Mouse (Mus musculus) embryonic facial prominence, embryonic 10.5 days (tissue): ENCODE results near the gene Gm49320. TPM values are rescaled to one million over a fixed set of nuclear protein-coding genes. Genes with fewer than 3 reads are reported as not detected.

Experiments used
- DNase-seq: peaks from one replicate; pipeline ENCODE4 v3.0.0-alpha.2; 2017; ENCODE audit warnings: low spot score
- H3K27ac ChIP-seq: fragments of 300-500 bp; sonication (generic); replicated peaks from 2 replicates; pipeline ENCODE4 v1.5.1; 2016; ENCODE audit warnings: mild to moderate bottlenecking
- H3K27me3 ChIP-seq: fragments of 300-500 bp; sonication (generic); replicated peaks from 2 replicates; pipeline ENCODE4 v1.6.1; 2016; ENCODE audit warnings: low read depth, mild to moderate bottlenecking; ENCODE audit not compliant: poor library complexity, severe bottlenecking
- H3K36me3 ChIP-seq: fragments of 300-500 bp; sonication (generic); replicated peaks from 2 replicates; pipeline ENCODE4 v1.6.1; 2016; ENCODE audit warnings: mild to moderate bottlenecking, moderate library complexity
- H3K4me1 ChIP-seq: fragments of 300-500 bp; sonication (generic); 2 replicates; pipeline ENCODE4 v1.6.1; 2016
- H3K4me3 ChIP-seq: fragments of 300-500 bp; sonication (generic); 2 replicates; pipeline ENCODE4 v1.5.1; 2016; ENCODE audit warnings: mild to moderate bottlenecking, moderate library complexity
- H3K9me3 ChIP-seq: fragments of 300-500 bp; sonication (generic); 2 replicates; pipeline ENCODE4 v1.6.1; 2016; ENCODE audit warnings: mild to moderate bottlenecking
- WGBS: fragments of 180-500 bp; shearing (Covaris S2); methylation state at CpG from one replicate; pipeline ENCODE4 v1.1.7; 2016; 5-methylcytosine and 5-hydroxymethylcytosine counted together
- polyA plus RNA-seq: library from polyadenylated mRNA; unstranded; fragments of >200 nt; fragmentation: Nextera tagmentation; extraction: Ambion mirVana; gene quantifications from 2 replicates; pipeline ENCODE4 v1.2.1, GENCODE M21; 2016

The Gm49320 gene
- polyA plus RNA-seq, 1 experiment from 2014 or later = 0.85 TPM

- Histone ChIP-seq H3K4me3 (peak overlapping the region; percentile 58), H3K27ac (peak overlapping the region; percentile 70), H3K4me1 (peaks cover 47% of the 10 kb centered on the region), H3K36me3 (peaks cover 20% of the 10 kb centered on the region), H3K9me3 (peaks cover 6% of the 10 kb centered on the region), H3K27me3 (peaks cover 95% of the 10 kb centered on the region)
- WGBS = 2% methylated on average over 18 of the region's 18 CpGs
- DNase-seq = peak; percentile 74
Measured at GRCm38 (mm10) chr8:4213210-4214005, 25.3 kb upstream of the Gm49320 start.

DNA sequence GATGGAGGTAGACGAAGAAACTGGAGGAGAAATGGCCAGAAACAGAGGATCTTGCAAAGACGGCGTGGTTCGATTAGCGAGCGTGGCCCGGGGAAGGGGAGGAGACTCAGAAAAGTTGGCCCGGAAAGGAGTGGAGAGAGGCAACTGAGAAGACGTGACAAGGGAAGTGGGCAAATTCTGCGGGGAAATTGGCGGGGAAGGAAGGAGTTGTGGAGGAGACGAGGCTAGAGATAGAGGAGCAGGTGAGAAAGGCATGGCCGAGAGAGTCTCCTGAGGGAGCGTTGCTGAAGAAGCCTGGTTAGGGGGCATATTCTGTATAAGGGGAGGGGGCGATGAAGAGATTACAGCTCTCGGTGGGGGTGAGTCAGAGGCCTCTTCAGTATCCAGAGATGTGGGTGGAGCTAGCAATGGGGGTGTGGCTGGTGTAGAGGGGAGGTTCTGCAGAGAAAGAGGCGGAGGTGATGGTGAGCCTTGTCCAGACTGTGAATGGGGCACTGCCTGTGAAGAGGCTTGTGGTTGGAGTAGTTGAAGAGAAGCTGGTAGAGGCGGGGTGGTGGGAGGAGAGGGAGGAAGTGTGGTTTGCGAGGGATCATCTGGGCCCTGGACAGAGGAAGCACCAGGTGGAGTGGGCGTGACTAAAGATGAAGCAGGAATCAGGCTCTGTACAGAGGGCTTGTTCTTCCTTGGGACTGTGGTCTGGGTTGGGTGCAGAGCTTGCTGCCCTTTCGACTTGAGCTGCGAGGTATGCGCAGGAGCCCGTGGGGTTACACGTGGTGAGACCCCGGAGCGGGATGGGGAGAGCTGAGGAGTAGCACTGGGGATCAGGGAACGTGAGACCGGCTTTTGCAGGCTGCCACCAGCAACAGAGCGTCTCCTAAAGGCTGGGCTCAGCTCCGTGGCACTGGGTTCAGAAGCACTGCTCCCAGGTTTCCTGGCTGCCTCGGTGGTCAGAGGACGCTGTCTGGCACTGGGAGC is 24.4 kb upstream of the Gm49320 start:
- Histone ChIP-seq H3K4me3 (peak overlapping the region; percentile 58), H3K9me3 (peaks cover 4% of the 10 kb centered on the region), H3K27ac (peak overlapping the region; percentile 70), H3K4me1 (peaks cover 47% of the 10 kb centered on the region), H3K36me3 (peaks cover 16% of the 10 kb centered on the region), H3K27me3 (peaks cover 93% of the 10 kb centered on the region)
- peak; percentile 51 for DNase-seq
- WGBS = 9% methylated on average over 33 of the region's 33 CpGs

DNA sequence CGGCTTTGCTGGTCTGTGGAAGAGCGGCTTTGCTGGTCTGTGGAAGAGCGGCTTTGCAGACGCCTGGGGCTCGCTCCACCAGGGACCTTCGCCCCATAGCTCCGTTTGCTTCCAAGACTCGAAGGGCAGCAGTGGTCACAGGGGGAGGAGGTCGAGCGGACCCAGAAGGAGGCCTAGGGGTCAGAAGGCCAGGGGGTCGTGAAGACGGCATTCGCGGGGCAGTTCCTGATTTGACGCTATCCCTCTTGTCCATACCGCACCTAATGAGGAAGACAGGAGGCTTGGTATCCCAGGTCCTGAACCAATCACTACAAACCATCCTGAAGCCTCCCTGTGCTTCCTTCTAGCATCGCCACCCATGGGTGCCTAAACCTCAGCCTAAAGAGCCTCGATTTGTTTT is 22.4 kb upstream of the Gm49320 start:
- no peaks in the 10 kb centered on the region for H3K36me3 ChIP-seq
- H3K4me3 ChIP-seq = peak overlapping the region; percentile 68
- H3K27me3 ChIP-seq = peaks cover 75% of the 10 kb centered on the region
- DNase-seq = no peak
- 3% methylated on average over 18 of the region's 18 CpGs for whole genome bisulfite sequencing
- peak overlapping the region; percentile 87 for H3K27ac ChIP-seq
- H3K4me1 ChIP-seq = peaks cover 47% of the 10 kb centered on the region
- H3K9me3 ChIP-seq = no peaks in the 10 kb centered on the region

GRCm38 (mm10) chr8:4216791-4217621 is 21.7 kb upstream of the Gm49320 start, which contains the start of gene Prr36:
Gene Prr36, minus strand, starts transcription at chr8:4217459.
- WGBS = 1% methylated on average over 44 of the region's 44 CpGs

DNA sequence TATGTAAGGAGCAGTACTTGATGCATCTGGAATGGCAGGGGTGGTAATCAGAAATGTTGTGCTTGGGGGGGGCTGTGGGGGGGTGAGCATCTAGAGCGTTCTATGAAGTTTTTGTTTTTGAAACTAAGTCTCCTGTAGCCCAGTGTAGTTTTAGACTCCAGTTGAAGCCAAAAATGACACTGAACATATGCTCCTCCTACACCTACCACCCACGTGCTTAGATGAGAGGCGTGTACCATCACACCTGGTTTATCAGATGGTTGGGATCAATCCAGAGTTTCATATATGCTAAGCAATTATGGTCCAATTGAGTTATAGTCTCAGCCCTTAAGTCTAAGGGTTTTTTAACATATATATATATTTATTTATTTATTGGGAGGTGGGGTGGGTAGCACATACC is 19.0 kb upstream of the Gm49320 start:
- H3K9me3 ChIP-seq = no peaks in the 10 kb centered on the region
- H3K27ac ChIP-seq = no peak overlapping the region
- H3K4me3 ChIP-seq = no peak overlapping the region
- peaks cover 53% of the 10 kb centered on the region for H3K27me3 ChIP-seq
- H3K36me3 ChIP-seq = no peaks in the 10 kb centered on the region
- WGBS = 86% methylated on average over 3 of the region's 3 CpGs
- no peak for DNase-seq
- peaks cover 26% of the 10 kb centered on the region for H3K4me1 ChIP-seq

More at GRCm38 (mm10) chr8:4216791-4217621, 21.7 kb upstream of the Gm49320 start, which contains the start of gene Prr36:
- no peaks in the 10 kb centered on the region for H3K9me3 ChIP-seq
- peak within 1 kb of the TSS; percentile 87 for H3K27ac ChIP-seq
- H3K4me1 ChIP-seq = peaks cover 47% of the 10 kb centered on the region
- DNase-seq = peak; percentile 74
- H3K36me3 ChIP-seq = no peaks in the 10 kb centered on the region
- peak within 1 kb of the TSS; percentile 68 for H3K4me3 ChIP-seq
- H3K27me3 ChIP-seq = peaks cover 68% of the 10 kb centered on the region

DNA sequence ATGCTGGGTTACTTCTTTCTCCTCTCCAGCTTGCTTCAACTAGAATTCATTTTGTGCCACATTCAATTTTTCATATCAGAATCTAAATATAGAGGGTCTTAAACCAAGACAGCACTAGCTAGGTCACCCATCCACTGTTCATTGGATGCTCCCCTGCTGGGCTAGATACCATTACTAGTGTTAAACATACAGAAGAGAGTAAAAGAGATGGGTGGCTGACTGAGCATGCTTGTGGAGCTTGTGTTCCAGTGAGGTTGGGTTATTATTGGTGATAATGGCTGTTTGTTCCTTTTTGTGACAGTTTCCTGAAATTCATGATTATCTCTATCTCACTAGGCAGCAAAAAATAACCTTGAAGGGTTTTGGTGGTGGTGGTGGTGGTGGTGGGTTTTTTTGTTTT is 16.6 kb upstream of the Gm49320 start:
- no peaks in the 10 kb centered on the region for H3K36me3 ChIP-seq
- no peak overlapping the region for H3K4me3 ChIP-seq
- H3K27me3 ChIP-seq = peaks cover 51% of the 10 kb centered on the region
- no peak for DNase-seq
- no peaks in the 10 kb centered on the region for H3K9me3 ChIP-seq
- H3K4me1 ChIP-seq = peaks cover 11% of the 10 kb centered on the region
- no peak overlapping the region for H3K27ac ChIP-seq

DNA sequence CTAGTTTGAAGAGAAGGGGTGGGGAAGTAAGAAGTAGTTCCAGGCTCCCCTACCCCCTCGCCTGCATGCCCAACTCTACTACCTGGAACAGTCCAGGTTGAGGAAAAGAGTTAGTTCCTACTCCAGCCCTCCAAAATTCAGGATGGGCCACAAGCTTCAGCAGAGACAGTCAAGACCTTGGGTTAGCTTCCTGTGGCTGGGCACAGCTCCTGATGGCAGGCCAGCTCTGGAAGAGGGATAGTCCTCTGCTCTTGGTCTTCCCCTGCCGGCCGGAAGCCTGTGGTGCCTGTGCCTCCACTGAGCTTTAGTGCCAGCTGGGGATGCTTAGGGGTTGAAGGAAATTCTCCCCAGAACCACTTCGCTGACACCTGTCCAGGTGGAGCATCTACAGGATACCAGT is 12.3 kb upstream of the Gm49320 start:
- DNase-seq = no peak
- H3K4me3 ChIP-seq = peak overlapping the region; percentile 49
- H3K36me3 ChIP-seq = no peaks in the 10 kb centered on the region
- peaks cover 59% of the 10 kb centered on the region for H3K27me3 ChIP-seq
- peaks cover 6% of the 10 kb centered on the region for H3K4me1 ChIP-seq
- H3K27ac ChIP-seq = no peak overlapping the region
- no peaks in the 10 kb centered on the region for H3K9me3 ChIP-seq
- 17% methylated on average over 4 of the region's 4 CpGs for WGBS

DNA sequence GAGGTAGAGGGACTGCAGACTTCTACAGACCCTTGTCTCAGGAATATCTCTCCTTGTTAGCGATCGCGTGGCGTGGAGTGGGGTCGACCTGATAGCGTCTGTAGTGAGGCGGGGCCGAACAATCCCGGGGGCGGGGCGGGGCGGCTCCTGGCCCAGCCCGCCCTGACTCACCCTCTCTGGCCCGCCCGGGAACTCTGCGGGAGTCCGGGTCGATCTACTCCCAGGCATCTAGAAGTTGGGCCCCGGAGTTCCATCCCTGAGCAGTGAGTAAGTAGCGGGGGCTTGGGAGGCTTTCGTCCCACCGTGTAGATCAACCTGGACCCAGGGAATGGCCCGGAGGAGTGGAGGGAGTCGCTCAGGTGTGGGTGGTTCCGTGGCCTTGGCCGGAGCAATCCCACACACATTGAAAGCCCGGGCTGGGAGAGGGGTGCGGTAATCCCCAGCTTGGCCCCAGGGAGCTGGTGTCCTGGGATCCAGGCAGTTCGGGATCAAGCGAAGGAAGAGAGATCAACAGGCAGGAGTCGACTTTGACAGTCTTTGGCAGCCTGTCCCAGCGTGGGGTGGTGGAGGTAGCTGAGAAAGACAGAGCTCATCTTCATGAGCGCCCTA is 11.8 kb upstream of the Gm49320 start, which contains the start of gene Lrrc8e:
Gene Lrrc8e, plus strand, starts transcription at position 89 of the 609 bp plus-strand sequence.
- peaks cover 59% of the 10 kb centered on the region for H3K27me3 ChIP-seq
- H3K36me3 ChIP-seq = no peaks in the 10 kb centered on the region
- H3K9me3 ChIP-seq = no peaks in the 10 kb centered on the region
- peak; percentile 19 for DNase-seq
- peak within 1 kb of the TSS; percentile 49 for H3K4me3 ChIP-seq
- H3K4me1 ChIP-seq = peaks cover 6% of the 10 kb centered on the region
- 3% methylated on average over 33 of the region's 33 CpGs for WGBS
- no peak within 1 kb of the TSS for H3K27ac ChIP-seq

DNA sequence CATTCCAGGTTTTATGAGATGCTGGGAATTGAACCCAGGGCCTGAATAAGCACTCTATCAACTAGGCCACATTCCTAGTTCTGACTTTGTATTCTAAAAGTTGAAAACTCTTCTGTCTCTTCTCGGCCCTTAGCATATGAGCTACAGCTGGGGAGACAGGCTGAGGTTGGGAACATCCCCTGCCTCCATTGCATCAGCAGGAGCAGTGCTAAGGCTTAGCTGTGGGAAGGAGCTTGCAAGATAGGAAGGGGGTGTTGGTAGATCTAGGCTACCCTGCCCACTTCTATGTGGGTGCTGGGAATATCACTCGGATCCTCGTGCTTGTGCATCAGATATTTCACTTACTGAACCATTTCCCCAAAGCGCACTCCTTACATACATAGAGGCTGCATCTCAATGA is 10.7 kb upstream of the Gm49320 start:
- Histone ChIP-seq H3K9me3 (no peaks in the 10 kb centered on the region), H3K4me3 (no peak overlapping the region), H3K27ac (no peak overlapping the region), H3K4me1 (peaks cover 6% of the 10 kb centered on the region), H3K36me3 (no peaks in the 10 kb centered on the region), H3K27me3 (peaks cover 59% of the 10 kb centered on the region)
- WGBS = 90% methylated on average over 4 of the region's 4 CpGs
- no peak for DNase-seq

GRCm38 (mm10) chr8:4229784-4230183 is 8.9 kb upstream of the Gm49320 start:
- WGBS = 75% methylated on average over 5 of the region's 5 CpGs
- peaks cover 6% of the 10 kb centered on the region for H3K4me1 ChIP-seq

GRCm38 (mm10) chr8:4230612-4231351 is 7.9 kb upstream of the Gm49320 start:
- H3K27ac ChIP-seq = no peak overlapping the region
- no peaks in the 10 kb centered on the region for H3K9me3 ChIP-seq
- H3K4me1 ChIP-seq = peaks cover 6% of the 10 kb centered on the region
- H3K4me3 ChIP-seq = no peak overlapping the region
- H3K27me3 ChIP-seq = peaks cover 49% of the 10 kb centered on the region
- H3K36me3 ChIP-seq = no peaks in the 10 kb centered on the region
- WGBS = 59% methylated on average over 10 of the region's 10 CpGs
- DNase-seq = no peak

More at GRCm38 (mm10) chr8:4229784-4230183, 8.9 kb upstream of the Gm49320 start:
- Histone ChIP-seq H3K9me3 (no peaks in the 10 kb centered on the region), H3K4me3 (no peak overlapping the region), H3K36me3 (no peaks in the 10 kb centered on the region), H3K27me3 (peaks cover 50% of the 10 kb centered on the region), H3K27ac (no peak overlapping the region)
- DNase-seq = no peak
